Mouse (Mus musculus): Measurements from ENCODE around the gene Fam83d. TPM values are rescaled to one million over a fixed set of nuclear protein-coding genes. Genes with fewer than 3 reads are reported as not detected.
"Not testable (repeated sequence)": the region's sequence is repeated elsewhere in the genome, so short reads cannot be mapped to it uniquely, and the experiment has no call there.

The Fam83d gene
- polyA plus RNA-seq, 1 experiment from 2014 or later, result 25.4 TPM

DNA sequence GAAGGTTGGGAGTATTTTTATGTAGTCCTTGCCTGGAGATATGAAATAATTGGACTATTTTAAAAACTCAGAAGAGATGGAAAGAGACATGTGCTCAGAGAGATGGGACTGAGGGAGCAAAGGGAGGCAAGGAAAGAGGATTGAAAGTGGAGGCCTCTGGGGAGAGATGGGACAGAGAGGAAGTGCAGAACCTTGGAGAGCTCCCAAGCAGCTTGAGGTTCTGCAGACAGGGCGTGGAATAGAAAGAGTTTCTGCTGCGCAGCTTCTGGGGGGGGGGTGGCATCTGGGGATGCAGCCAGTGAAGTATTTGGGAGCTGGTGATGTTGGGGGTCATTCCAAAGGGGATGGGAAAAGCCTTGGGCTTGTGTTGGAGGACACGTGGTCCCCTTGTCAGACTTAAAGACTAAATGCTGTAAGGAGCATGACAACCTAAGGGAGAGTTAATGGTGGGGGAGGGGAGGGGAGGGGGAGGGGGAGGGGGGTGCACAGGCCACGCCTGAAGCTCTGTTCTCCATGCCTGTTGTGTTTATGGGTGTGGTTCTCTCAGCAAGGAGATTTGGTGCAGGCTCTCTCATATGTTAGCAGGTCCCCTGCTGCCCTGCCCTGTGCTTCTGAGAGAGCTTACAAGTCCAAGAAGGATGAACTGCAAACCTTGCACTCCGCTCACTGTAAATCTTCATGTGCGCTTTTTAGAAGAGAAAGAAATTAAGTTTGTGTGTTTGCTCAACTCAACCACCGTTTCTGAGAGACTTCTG, 39.7 kb upstream of the Fam83d start:
- H3K4me2 ChIP-seq (ENCODE audit: low read length), result no peak overlapping the region

GRCm38 (mm10) chr2:158730896-158731295, 37.0 kb upstream of the Fam83d start:
- DNase-seq (ENCODE audit: low spot score) (no peak), ATAC-seq (no peak)
- Histone ChIP-seq H3K36me3 (ENCODE audit: control insufficient read depth, insufficient read depth, low read length) (no peaks in the 10 kb centered on the region), H3K27me3 (replicated peaks; ENCODE audit: control insufficient read depth, insufficient read depth, low read length) (no peaks in the 10 kb centered on the region), H3K9ac (ENCODE audit: low read length) (no peak overlapping the region), H3K4me3 (ENCODE audit: low read depth, low read length) (no peak overlapping the region), H3K27ac (ENCODE audit: low read depth, low read length) (no peak overlapping the region), H3K9me3 (replicated peaks; ENCODE audit: control insufficient read depth, low read length) (no peaks in the 10 kb centered on the region), H3K4me1 (ENCODE audit: control insufficient read depth, insufficient read depth, low read length) (no peaks in the 10 kb centered on the region), H3K4me2 (ENCODE audit: low read length) (no peak overlapping the region)
- WGBS, result 69% methylated on average over 3 of the region's 3 CpGs

More for the DNA sequence above, 39.7 kb upstream of the Fam83d start:
- H3K4me1 ChIP-seq (ENCODE audit: control insufficient read depth, insufficient read depth, low read length), result no peaks in the 10 kb centered on the region
- DNase-seq (ENCODE audit: low spot score), result no peak
- H3K4me3 ChIP-seq (ENCODE audit: low read depth, low read length), result no peak overlapping the region
- no peak overlapping the region for H3K9ac ChIP-seq (ENCODE audit: low read length)
- no peak for ATAC-seq
- no peaks in the 10 kb centered on the region for H3K27me3 ChIP-seq (replicated peaks; ENCODE audit: control insufficient read depth, insufficient read depth, low read length)
- no peaks in the 10 kb centered on the region for H3K36me3 ChIP-seq (ENCODE audit: control insufficient read depth, insufficient read depth, low read length)
- WGBS, result 42% methylated on average over 7 of the region's 7 CpGs
- H3K9me3 ChIP-seq (replicated peaks; ENCODE audit: control insufficient read depth, low read length), result no peaks in the 10 kb centered on the region
- no peak overlapping the region for H3K27ac ChIP-seq (ENCODE audit: low read depth, low read length)

- 83% methylated on average over 9 of the region's 9 CpGs for WGBS
- Histone ChIP-seq H3K36me3 (ENCODE audit: control insufficient read depth, insufficient read depth, low read length) (no peaks in the 10 kb centered on the region), H3K4me2 (ENCODE audit: low read length) (no peak overlapping the region), H3K9ac (ENCODE audit: low read length) (no peak overlapping the region), H3K4me1 (ENCODE audit: control insufficient read depth, insufficient read depth, low read length) (no peaks in the 10 kb centered on the region), H3K27ac (ENCODE audit: low read depth, low read length) (no peak overlapping the region), H3K4me3 (ENCODE audit: low read depth, low read length) (no peak overlapping the region), H3K9me3 (replicated peaks; ENCODE audit: control insufficient read depth, low read length) (no peaks in the 10 kb centered on the region), H3K27me3 (replicated peaks; ENCODE audit: control insufficient read depth, insufficient read depth, low read length) (no peaks in the 10 kb centered on the region)
- ATAC-seq, result no peak
- DNase-seq (ENCODE audit: low spot score), result no peak
Observed at GRCm38 (mm10) chr2:158732521-158732920, 35.4 kb upstream of the Fam83d start.

- no peak overlapping the region for H3K4me3 ChIP-seq (ENCODE audit: low read depth, low read length)
- DNase-seq (ENCODE audit: low spot score) (no peak), ATAC-seq (no peak)
Observed at GRCm38 (mm10) chr2:158733136-158733535, 34.8 kb upstream of the Fam83d start.

GRCm38 (mm10) chr2:158733914-158734313, 34.0 kb upstream of the Fam83d start:
- no peak overlapping the region for H3K4me3 ChIP-seq (ENCODE audit: low read depth, low read length)
- H3K36me3 ChIP-seq (ENCODE audit: control insufficient read depth, insufficient read depth, low read length), result no peaks in the 10 kb centered on the region
- H3K9me3 ChIP-seq (replicated peaks; ENCODE audit: control insufficient read depth, low read length), result no peaks in the 10 kb centered on the region
- 92% methylated on average over 6 of the region's 6 CpGs for WGBS
- H3K27ac ChIP-seq (ENCODE audit: low read depth, low read length), result no peak overlapping the region
- DNase-seq (ENCODE audit: low spot score) (no peak), ATAC-seq (no peak)
- no peak overlapping the region for H3K4me2 ChIP-seq (ENCODE audit: low read length)
- no peaks in the 10 kb centered on the region for H3K4me1 ChIP-seq (ENCODE audit: control insufficient read depth, insufficient read depth, low read length)
- H3K27me3 ChIP-seq (replicated peaks; ENCODE audit: control insufficient read depth, insufficient read depth, low read length), result no peaks in the 10 kb centered on the region
- no peak overlapping the region for H3K9ac ChIP-seq (ENCODE audit: low read length)

More at GRCm38 (mm10) chr2:158733136-158733535, 34.8 kb upstream of the Fam83d start:
- H3K27me3 ChIP-seq (replicated peaks; ENCODE audit: control insufficient read depth, insufficient read depth, low read length), result no peaks in the 10 kb centered on the region
- no peaks in the 10 kb centered on the region for H3K4me1 ChIP-seq (ENCODE audit: control insufficient read depth, insufficient read depth, low read length)
- H3K27ac ChIP-seq (ENCODE audit: low read depth, low read length), result no peak overlapping the region
- WGBS, result 86% methylated on average over 4 of the region's 4 CpGs
- no peak overlapping the region for H3K4me2 ChIP-seq (ENCODE audit: low read length)
- H3K9ac ChIP-seq (ENCODE audit: low read length), result no peak overlapping the region
- H3K36me3 ChIP-seq (ENCODE audit: control insufficient read depth, insufficient read depth, low read length), result no peaks in the 10 kb centered on the region
- no peaks in the 10 kb centered on the region for H3K9me3 ChIP-seq (replicated peaks; ENCODE audit: control insufficient read depth, low read length)

- H3K4me1 ChIP-seq (ENCODE audit: control insufficient read depth, insufficient read depth, low read length), result no peaks in the 10 kb centered on the region
- no peak overlapping the region for H3K9ac ChIP-seq (ENCODE audit: low read length)
- ATAC-seq (no peak; the same call in 1 of the 2 replicates), DNase-seq (ENCODE audit: low spot score) (peak; percentile 47)
- no peak overlapping the region for H3K4me2 ChIP-seq (ENCODE audit: low read length)
- H3K27ac ChIP-seq (ENCODE audit: low read depth, low read length), result no peak overlapping the region
- 75% methylated on average over 7 of the region's 7 CpGs for WGBS
- H3K4me3 ChIP-seq (ENCODE audit: low read depth, low read length), result no peak overlapping the region
- H3K36me3 ChIP-seq (ENCODE audit: control insufficient read depth, insufficient read depth, low read length), result no peaks in the 10 kb centered on the region
- no peaks in the 10 kb centered on the region for H3K27me3 ChIP-seq (replicated peaks; ENCODE audit: control insufficient read depth, insufficient read depth, low read length)
- H3K9me3 ChIP-seq (replicated peaks; ENCODE audit: control insufficient read depth, low read length), result no peaks in the 10 kb centered on the region
Observed at GRCm38 (mm10) chr2:158734500-158735152, 33.3 kb upstream of the Fam83d start.

DNA sequence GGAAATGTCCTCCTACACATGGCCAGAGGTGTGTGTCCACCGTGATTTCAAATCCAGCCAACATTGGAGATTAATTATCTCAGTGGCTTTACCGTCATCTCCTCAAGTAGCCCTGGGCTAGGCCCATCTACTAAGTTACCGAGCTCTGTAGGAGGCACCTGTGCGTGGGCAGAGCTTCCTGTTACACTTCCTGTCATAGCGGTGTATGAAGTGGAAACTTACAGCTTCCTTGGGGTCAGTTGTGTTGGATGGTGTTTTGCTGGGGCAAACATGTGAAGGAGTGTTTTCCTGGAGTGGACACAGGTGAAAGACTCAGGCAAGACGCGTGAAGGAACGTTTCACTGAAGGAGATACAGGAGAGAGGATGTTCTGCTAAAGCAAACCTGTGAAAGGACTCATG, 32.6 kb upstream of the Fam83d start:
- Histone ChIP-seq H3K4me3 (ENCODE audit: low read depth, low read length) (no peak overlapping the region), H3K9ac (ENCODE audit: low read length) (no peak overlapping the region), H3K36me3 (ENCODE audit: control insufficient read depth, insufficient read depth, low read length) (no peaks in the 10 kb centered on the region), H3K4me1 (ENCODE audit: control insufficient read depth, insufficient read depth, low read length) (no peaks in the 10 kb centered on the region), H3K4me2 (ENCODE audit: low read length) (no peak overlapping the region), H3K27me3 (replicated peaks; ENCODE audit: control insufficient read depth, insufficient read depth, low read length) (no peaks in the 10 kb centered on the region), H3K27ac (ENCODE audit: low read depth, low read length) (no peak overlapping the region), H3K9me3 (replicated peaks; ENCODE audit: control insufficient read depth, low read length) (no peaks in the 10 kb centered on the region)
- ATAC-seq (no peak), DNase-seq (ENCODE audit: low spot score) (no peak)
- WGBS, result 95% methylated on average over 8 of the region's 8 CpGs

- not testable (repeated sequence) for H3K4me3 ChIP-seq (ENCODE audit: low read depth, low read length); H3K27ac ChIP-seq (ENCODE audit: low read depth, low read length); DNase-seq (ENCODE audit: low spot score); H3K4me2 ChIP-seq (ENCODE audit: low read length); ATAC-seq; H3K27me3 ChIP-seq (replicated peaks; ENCODE audit: control insufficient read depth, insufficient read depth, low read length); H3K9me3 ChIP-seq (replicated peaks; ENCODE audit: control insufficient read depth, low read length); H3K36me3 ChIP-seq (ENCODE audit: control insufficient read depth, insufficient read depth, low read length); H3K4me1 ChIP-seq (ENCODE audit: control insufficient read depth, insufficient read depth, low read length); H3K9ac ChIP-seq (ENCODE audit: low read length)
- WGBS, result 87% methylated on average over 4 of the region's 4 CpGs
Observed at GRCm38 (mm10) chr2:158736247-158736646, 31.6 kb upstream of the Fam83d start.

- DNase-seq (ENCODE audit: low spot score) (peak; percentile 12), ATAC-seq (no peak)
- no peaks in the 10 kb centered on the region for H3K4me1 ChIP-seq (ENCODE audit: control insufficient read depth, insufficient read depth, low read length)
Observed at GRCm38 (mm10) chr2:158738591-158738990, 29.3 kb upstream of the Fam83d start.

More at GRCm38 (mm10) chr2:158738591-158738990, 29.3 kb upstream of the Fam83d start:
- Histone ChIP-seq H3K9ac (ENCODE audit: low read length) (no peak overlapping the region), H3K4me3 (ENCODE audit: low read depth, low read length) (no peak overlapping the region), H3K36me3 (ENCODE audit: control insufficient read depth, insufficient read depth, low read length) (no peaks in the 10 kb centered on the region), H3K27me3 (replicated peaks; ENCODE audit: control insufficient read depth, insufficient read depth, low read length) (no peaks in the 10 kb centered on the region), H3K27ac (ENCODE audit: low read depth, low read length) (no peak overlapping the region), H3K9me3 (replicated peaks; ENCODE audit: control insufficient read depth, low read length) (no peaks in the 10 kb centered on the region), H3K4me2 (ENCODE audit: low read length) (no peak overlapping the region)
- 72% methylated on average over 11 of the region's 11 CpGs for WGBS
